9 mouse cellular contexts compared by ENCODE assay signal in genomic region chr14:60525284-60525962, GRCm38 (mm10).
DNase-seq lines count a peak whose midpoint lies in the region; ATAC-seq and TF ChIP-seq lines count a peak whose summit lies in the region.
"Had no signal": no experiment of that assay in that cellular context is flagged by ENCODE, and none has a peak within 500 bp of the region (broad histone marks: within the 10 kb centered on the region; RNA-seq: fewer than 3 reads in every experiment).

No protein-coding gene starts in this region.

- no peak overlapping the region for H3K4me3 ChIP-seq in kidney, embryonic 16.5 days (ENCODE audit: low read length)
- H3K4me3 ChIP-seq in forebrain, postnatal 0 days (ENCODE audit: low read depth, low read length) = no peak overlapping the region
- no peak overlapping the region for H3K4me3 ChIP-seq in midbrain, embryonic 13.5 days (replicated peaks)

- no peak overlapping the region for H3K4me2 ChIP-seq in kidney, embryonic 16.5 days (replicated peaks; ENCODE audit: low read depth, low read length)
- H3K4me2 ChIP-seq in forebrain, postnatal 0 days (ENCODE audit: low read depth) = no peak overlapping the region
- no peak overlapping the region for H3K4me2 ChIP-seq in midbrain, embryonic 13.5 days (replicated peaks)

- peak; percentile 93 for TF ChIP-seq CTCF in forebrain, postnatal 0 days (IDR thresholded peaks at IDR 0.05; ENCODE audit: low read depth)

- DNase-seq in kidney, adult 11 months = peak; percentile 40
- DNase-seq in cerebellum, adult 11-12 months = peak; percentile 47
- peak; percentile 88 for DNase-seq in forebrain, postnatal 0 days
- DNase-seq in left cerebral cortex, postnatal 10 days (ENCODE audit: extremely low spot score in 1 of 2, low spot score in 2 of 2) = peak; percentile 59 to 60
- peak; percentile 60 for DNase-seq in spleen, adult 12 weeks (ENCODE audit: low spot score)

- 73% methylated on average over 13 of the region's 13 CpGs for WGBS in kidney, embryonic 16.5 days
- WGBS in forebrain, postnatal 0 days = 67% methylated on average over 13 of the region's 13 CpGs
- 73% methylated on average over 13 of the region's 13 CpGs for WGBS in midbrain, embryonic 13.5 days

- H3K27me3 ChIP-seq in kidney, embryonic 16.5 days (ENCODE audit: insufficient read depth, low read length) = no peaks in the 10 kb centered on the region
- no peaks in the 10 kb centered on the region for H3K27me3 ChIP-seq in forebrain, postnatal 0 days (ENCODE audit: insufficient read depth, low read length)
- no peaks in the 10 kb centered on the region for H3K27me3 ChIP-seq in midbrain, embryonic 13.5 days

- intact Hi-C loops in left cerebral cortex, postnatal 10 days (cut with DNase I) = loop anchor here (2.0 kb wide), 1 partner anchor 163 kb away; no protein-coding TSS in a partner anchor

- H3K36me3 ChIP-seq in kidney, embryonic 16.5 days (ENCODE audit: insufficient read depth, low read length) = no peaks in the 10 kb centered on the region
- no peaks in the 10 kb centered on the region for H3K36me3 ChIP-seq in forebrain, postnatal 0 days (ENCODE audit: insufficient read depth)
- H3K36me3 ChIP-seq in midbrain, embryonic 13.5 days = no peaks in the 10 kb centered on the region

- no peak overlapping the region for H3K27ac ChIP-seq in kidney, embryonic 16.5 days (ENCODE audit: low read length)
- no peak overlapping the region for H3K27ac ChIP-seq in forebrain, postnatal 0 days (ENCODE audit: low read depth, low read length)
- no peak overlapping the region for H3K27ac ChIP-seq in midbrain, embryonic 13.5 days
- H3K27ac ChIP-seq: macrophage had no signal

- peaks cover 7% of the 10 kb centered on the region for H3K4me1 ChIP-seq in kidney, embryonic 16.5 days (ENCODE audit: insufficient read depth, low read length)
- H3K4me1 ChIP-seq in forebrain, postnatal 0 days (ENCODE audit: insufficient read depth) = no peaks in the 10 kb centered on the region
- H3K4me1 ChIP-seq in midbrain, embryonic 13.5 days (replicated peaks) = peaks cover 16% of the 10 kb centered on the region

- no peak; the same call in 1 of the 2 replicates for ATAC-seq in kidney, embryonic 16.5 days (ENCODE audit: low FRiP score, low TSS enrichment)
- peak; percentile 79 for ATAC-seq in forebrain, postnatal 0 days
- peak; percentile 66 for ATAC-seq in inflammation-experienced regulatory T-cells, adult 6 months
- peak; percentile 72 for ATAC-seq in midbrain, embryonic 13.5 days

- no peak overlapping the region for H3K9ac ChIP-seq in kidney, embryonic 16.5 days (replicated peaks; ENCODE audit: low read length)
- no peak overlapping the region for H3K9ac ChIP-seq in forebrain, postnatal 0 days
- H3K9ac ChIP-seq in midbrain, embryonic 13.5 days (replicated peaks) = no peak overlapping the region

- H3K9me3 ChIP-seq in kidney, embryonic 16.5 days (ENCODE audit: low read length) = no peaks in the 10 kb centered on the region
- H3K9me3 ChIP-seq in forebrain, postnatal 0 days (ENCODE audit: low read length) = no peaks in the 10 kb centered on the region
- H3K9me3 ChIP-seq in midbrain, embryonic 13.5 days = no peaks in the 10 kb centered on the region
